Mouse (Mus musculus) G1E (cell line): ENCODE data around the gene Foxm1.

Source experiments
- CTCF ChIP-seq: IDR thresholded peaks from 2 replicates; pipeline ENCODE4 v1.5.1; 2012; ENCODE audit warnings: low read depth, low read length, inconsistent platforms, mixed read lengths
- GATA1 ChIP-seq: IDR thresholded peaks from 2 replicates; pipeline ENCODE4 v1.6.1; 2012; ENCODE audit warnings: borderline replicate concordance, low read length, inconsistent platforms, mixed read lengths
- GATA2 ChIP-seq: IDR thresholded peaks from 2 replicates; pipeline ENCODE4 v1.6.1; 2012; ENCODE audit warnings: low read depth, low read length, inconsistent platforms, borderline replicate concordance
- POLR2AphosphoS5 ChIP-seq: IDR thresholded peaks from 2 replicates; pipeline ENCODE4 v1.6.1; 2012; ENCODE audit warnings: low read depth, low read length, inconsistent platforms; ENCODE audit not compliant: insufficient replicate concordance

DNA sequence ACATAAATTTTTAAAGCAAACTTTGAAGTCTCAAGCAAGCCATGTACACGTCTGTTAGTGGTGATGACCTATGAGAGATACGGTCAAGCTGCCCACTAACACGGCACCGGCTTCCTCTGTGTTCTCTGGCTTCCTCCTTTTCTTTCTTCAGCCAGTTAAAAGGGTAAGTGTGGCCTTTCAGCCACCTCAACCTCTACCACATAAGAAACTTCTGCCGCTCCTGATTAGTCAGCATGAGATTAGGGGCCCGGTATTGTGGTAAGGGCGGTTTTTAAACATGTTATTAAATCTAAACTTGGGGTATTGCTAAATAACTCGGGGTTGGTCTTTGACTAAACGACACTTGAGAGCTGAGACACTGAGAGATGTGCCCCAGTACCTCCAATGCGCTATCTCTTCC is 17.1 kb upstream of the Foxm1 start:
- TF ChIP-seq CTCF = no peak
- no peak for TF ChIP-seq GATA1
- no peak for TF ChIP-seq GATA2
- no peak for TF ChIP-seq POLR2AphosphoS5
